ENCODE assay signal across 8 mouse cellular contexts in genomic region chr19:16328074-16328850, GRCm38 (mm10).
DNase-seq lines count a peak whose midpoint lies in the region; ATAC-seq lines count a peak whose summit lies in the region.

No protein-coding gene starts in this region.

- peaks cover 8 to 45% of the 10 kb centered on the region in 2 experiments for H3K4me1 ChIP-seq in heart, embryonic 14.5 days (ENCODE audit: control insufficient read depth in 2 of 2, insufficient read depth in 2 of 2, low read length in 2 of 2)

- no peaks in the 10 kb centered on the region for H3K9me3 ChIP-seq in heart, embryonic 14.5 days (ENCODE audit: control insufficient read depth, low read length)

- DNase-seq in spleen, adult 12 weeks (ENCODE audit: low spot score) = peak; percentile 17
- DNase-seq in spleen, postnatal 4 days (ENCODE audit: low spot score in 2 of 2) = no peak
- DNase-seq in kidney, postnatal 36 days = peak; percentile 86 to 87
- DNase-seq in lung, postnatal 4 days = peak; percentile 78
- DNase-seq in spleen, adult 18-20 months = peak; percentile 58 to 67
- DNase-seq in gastrocnemius, postnatal 25 days = no peak

- peak overlapping the region; percentile 20 for H3K4me2 ChIP-seq in heart, embryonic 14.5 days (ENCODE audit: low read length)

- H3K9ac ChIP-seq in heart, embryonic 14.5 days (ENCODE audit: low read length) = no peak overlapping the region

- ATAC-seq in cerebellum, adult (ENCODE audit: insufficient number of reproducible peaks, low FRiP score, low TSS enrichment) = peak; percentile 75; the same call in 1 of the 2 replicates
- no peak for ATAC-seq in heart, embryonic 14.5 days (ENCODE audit: insufficient number of reproducible peaks, insufficient read depth, low FRiP score, low read depth)

- peaks cover 2% of the 10 kb centered on the region; the same call in 1 of the 2 replicates for H3K36me3 ChIP-seq in heart, embryonic 14.5 days (ENCODE audit: control insufficient read depth, insufficient read depth, low read length)

- WGBS in heart, embryonic 14.5 days = 46% methylated on average over 7 of the region's 7 CpGs

- H3K27ac ChIP-seq in heart, embryonic 14.5 days (replicated peaks in 1 of 2; ENCODE audit: control insufficient read depth in 1 of 2, insufficient read depth in 1 of 2, low read depth in 2 of 2, low read length in 2 of 2) = peak overlapping the region in 1 of 2 experiments; percentile 38; a peak in 1 of 4 replicates

- H3K27me3 ChIP-seq in heart, embryonic 14.5 days (ENCODE audit: control insufficient read depth, insufficient read depth, low read length) = no peaks in the 10 kb centered on the region

- no peak overlapping the region for H3K4me3 ChIP-seq in heart, embryonic 14.5 days (ENCODE audit: control insufficient read depth in 1 of 2, insufficient read depth in 1 of 2, low read depth in 1 of 2, low read length in 2 of 2)

Comparison
In these comparisons a context has a peak if more than half of its experiments do, and no peak if none do; other contexts are left out.
1. DNase-seq: peak in spleen, adult 12 weeks (single experiment), kidney, postnatal 36 days (2 of 2), lung, postnatal 4 days (2 of 2) and spleen, adult 18-20 months (2 of 2); none in spleen, postnatal 4 days (0 of 2) and gastrocnemius, postnatal 25 days (single experiment).